Mouse (Mus musculus) lung, postnatal 0 days (tissue): ENCODE measurements at regions not wholly inside any gene's neighbourhood (a gene's known extent, or its start where the extent isn't known, plus 50 kb on each side); places are given as distances from the start of the nearest gene placed in this dataset.
A peak's percentile ranks its signal among the peaks of the same experiment; 100 is the strongest.

ENCODE experiments used
- ATAC-seq: fragments of 200-750 bp; cut with Nextera tagmentation; 2 replicates; pipeline ENCODE4 v1.8.0; 2017; ENCODE audit warnings: moderate library complexity
- DNase-seq: peaks from one replicate; pipeline ENCODE4 v3.0.0-alpha.2; 2016; ENCODE audit warnings: low spot score
- H3K27ac ChIP-seq: fragments of 300-500 bp; sonication (generic); 2 replicates; pipeline ENCODE4 v1.5.1; 2014; ENCODE audit warnings: antibody characterized with exemption, mild to moderate bottlenecking, low read length, mixed read lengths
- H3K27me3 ChIP-seq: fragments of 300-500 bp; sonication (generic); replicated peaks from 2 replicates; pipeline ENCODE4 v1.6.1; 2014; ENCODE audit warnings: low read length, mixed read lengths; ENCODE audit not compliant: insufficient read depth
- H3K36me3 ChIP-seq: fragments of 300-500 bp; sonication (generic); 2 replicates; pipeline ENCODE4 v1.6.1; 2014; ENCODE audit warnings: low read length, mixed read lengths; ENCODE audit not compliant: insufficient read depth
- H3K4me1 ChIP-seq: fragments of 300-500 bp; sonication (generic); 2 replicates; pipeline ENCODE4 v1.6.1; 2014; ENCODE audit warnings: antibody characterized with exemption, low read depth, low read length, mixed read lengths; ENCODE audit not compliant: insufficient read depth
- H3K4me2 ChIP-seq: fragments of 300-500 bp; sonication (generic); replicated peaks from 2 replicates; pipeline ENCODE4 v1.6.1; 2014; ENCODE audit warnings: low read depth, mild to moderate bottlenecking, low read length, moderate library complexity, mixed read lengths
- H3K4me3 ChIP-seq: fragments of 300-500 bp; sonication (generic); 2 replicates; pipeline ENCODE4 v1.5.1; 2014; ENCODE audit warnings: low read depth, low read length
- H3K9ac ChIP-seq: fragments of 300-500 bp; sonication (generic); replicated peaks from 2 replicates; pipeline ENCODE4 v1.6.1; 2014; ENCODE audit warnings: low read depth, mild to moderate bottlenecking
- H3K9me3 ChIP-seq: fragments of 300-500 bp; sonication (generic); 2 replicates; pipeline ENCODE4 v1.6.1; 2016; ENCODE audit warnings: low read length, mixed read lengths
- CTCF ChIP-seq: IDR thresholded peaks from 2 replicates; pipeline ENCODE4 v1.5.1; 2016; ENCODE audit warnings: antibody characterized with exemption, mild to moderate bottlenecking
- EP300 ChIP-seq: IDR thresholded peaks from 2 replicates; pipeline ENCODE4 v1.6.1; 2016; ENCODE audit warnings: antibody characterized with exemption, mild to moderate bottlenecking, control low read depth
- WGBS: fragments of 180-500 bp; shearing (Covaris S2); extraction: QIAGEN DNeasy Blood & Tissue Kit; methylation state at CpG from one replicate; pipeline ENCODE4 v1.1.7; 2014; 5-methylcytosine and 5-hydroxymethylcytosine counted together

DNA sequence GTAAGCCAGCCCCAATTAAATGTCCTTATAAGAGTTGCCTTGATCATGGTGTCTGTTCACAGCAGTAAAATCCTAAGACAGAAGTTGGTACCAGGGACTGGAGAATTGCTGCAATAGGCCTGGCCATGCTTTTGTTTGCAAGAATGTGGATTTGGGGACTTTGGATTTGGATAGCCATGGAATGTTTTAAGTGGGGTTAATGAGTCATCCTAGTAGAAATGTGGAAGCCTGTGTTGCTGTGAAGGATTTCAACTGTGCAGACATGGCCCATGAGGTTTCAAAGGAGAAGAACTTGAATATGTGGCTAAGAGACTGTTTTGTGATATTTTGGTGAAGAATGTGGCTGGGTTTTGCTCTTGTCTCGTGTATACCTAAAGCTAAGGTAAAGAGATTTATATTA lies 368.2 kb upstream of the Gli3 start:
- 50% methylated on average over 1 of the region's 1 CpGs for WGBS
- H3K36me3 ChIP-seq = no peaks in the 10 kb centered on the region
- TF ChIP-seq EP300 (no peak), CTCF (no peak)
- peak; percentile 36 for DNase-seq
- H3K4me2 ChIP-seq = no peak overlapping the region
- no peak overlapping the region for H3K4me3 ChIP-seq
- no peak overlapping the region for H3K27ac ChIP-seq
- H3K4me1 ChIP-seq = no peaks in the 10 kb centered on the region
- H3K9me3 ChIP-seq = no peaks in the 10 kb centered on the region
- H3K9ac ChIP-seq = no peak overlapping the region
- ATAC-seq = no peak
- H3K27me3 ChIP-seq = no peaks in the 10 kb centered on the region

DNA sequence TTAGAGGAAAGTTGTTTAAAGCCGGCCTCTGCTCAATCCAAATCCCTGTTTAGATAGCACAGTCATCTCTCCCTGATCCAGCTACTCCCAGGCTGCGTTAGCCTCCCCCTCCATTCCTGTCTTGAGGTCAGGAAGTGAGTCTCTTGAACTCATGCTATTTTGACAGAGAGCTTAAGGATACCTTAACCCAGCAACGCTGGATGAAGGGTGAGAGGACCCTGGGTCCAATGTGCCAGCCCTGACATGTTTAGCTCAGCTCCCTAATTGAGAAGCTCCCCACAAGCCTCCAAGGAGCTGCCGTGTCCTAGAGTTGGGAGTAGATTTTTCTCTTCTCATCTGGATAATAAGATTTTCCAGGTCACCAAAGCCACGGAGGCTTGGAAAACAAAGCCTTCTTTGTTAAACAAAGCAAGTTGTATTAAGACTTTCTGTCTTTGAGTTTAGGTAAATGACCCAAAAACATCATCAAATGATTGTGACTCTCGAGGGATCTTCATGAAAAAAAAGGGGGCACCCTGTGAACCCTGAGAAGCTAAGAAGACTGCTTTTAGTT lies 355.2 kb upstream of the Gli3 start:
- WGBS = 31% methylated on average over 6 of the region's 6 CpGs
- no peak for ATAC-seq

DNA sequence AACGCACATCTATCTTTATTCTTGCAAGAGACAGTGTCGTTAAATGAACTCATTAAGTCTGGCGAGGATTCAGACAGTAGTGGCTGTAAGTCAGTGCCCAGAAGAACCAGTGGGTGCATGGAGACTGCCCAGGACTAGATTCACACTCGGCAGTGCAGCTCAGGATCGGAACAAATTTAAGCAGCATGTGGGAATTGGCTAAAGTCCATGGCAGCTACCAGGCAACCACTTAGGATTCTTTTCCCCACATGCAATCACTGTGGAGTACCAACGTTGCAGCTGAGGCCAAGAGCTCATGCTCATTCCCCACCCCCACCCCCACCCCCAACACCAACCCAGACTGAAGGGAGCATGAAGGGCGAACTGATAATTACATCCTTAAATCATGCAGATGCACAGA lies 349.7 kb upstream of the Gli3 start:
- H3K36me3 ChIP-seq = no peaks in the 10 kb centered on the region
- H3K4me3 ChIP-seq = no peak overlapping the region
- TF ChIP-seq CTCF = no peak
- WGBS = 57% methylated on average over 7 of the region's 7 CpGs
- no peak overlapping the region for H3K4me2 ChIP-seq
- no peaks in the 10 kb centered on the region for H3K4me1 ChIP-seq
- no peaks in the 10 kb centered on the region for H3K9me3 ChIP-seq
- H3K9ac ChIP-seq = no peak overlapping the region
- ATAC-seq (no peak), DNase-seq (no peak)
- H3K27ac ChIP-seq = no peak overlapping the region
- H3K27me3 ChIP-seq = no peaks in the 10 kb centered on the region

More for the DNA sequence above, 355.2 kb upstream of the Gli3 start:
- no peak for DNase-seq
- TF ChIP-seq EP300 (no peak), CTCF (no peak)
- H3K9ac ChIP-seq = no peak overlapping the region
- no peaks in the 10 kb centered on the region for H3K27me3 ChIP-seq
- no peaks in the 10 kb centered on the region for H3K36me3 ChIP-seq
- H3K4me3 ChIP-seq = no peak overlapping the region
- no peaks in the 10 kb centered on the region for H3K4me1 ChIP-seq
- H3K27ac ChIP-seq = no peak overlapping the region
- H3K4me2 ChIP-seq = no peak overlapping the region
- no peaks in the 10 kb centered on the region for H3K9me3 ChIP-seq

DNA sequence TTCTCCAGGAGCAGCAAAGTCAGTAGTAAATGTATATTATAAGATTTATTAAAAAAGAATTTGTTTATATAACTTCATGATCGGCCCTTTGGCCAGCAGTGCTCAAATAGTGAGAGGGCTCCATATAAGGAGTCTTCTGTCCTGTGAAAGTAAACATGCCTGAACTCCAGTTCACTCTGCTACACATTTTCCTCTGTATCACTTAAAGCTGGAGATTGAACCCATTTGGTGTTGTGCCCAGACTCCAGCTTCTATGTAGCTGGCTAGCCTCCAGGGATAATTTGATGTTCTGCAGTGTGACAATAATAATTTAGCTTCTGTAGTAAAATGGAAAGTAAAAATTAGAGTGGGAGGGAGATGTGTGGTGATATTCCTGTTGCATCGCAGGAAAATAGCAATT lies 332.8 kb upstream of the Gli3 start:
- WGBS = 38% methylated on average over 2 of the region's 2 CpGs
- Histone ChIP-seq H3K27ac (no peak overlapping the region), H3K36me3 (no peaks in the 10 kb centered on the region), H3K9me3 (no peaks in the 10 kb centered on the region), H3K27me3 (no peaks in the 10 kb centered on the region), H3K4me1 (no peaks in the 10 kb centered on the region), H3K4me3 (no peak overlapping the region), H3K4me2 (no peak overlapping the region), H3K9ac (no peak overlapping the region)
- TF ChIP-seq CTCF (no peak), EP300 (no peak)
- DNase-seq (peak; percentile 24), ATAC-seq (no peak)

DNA sequence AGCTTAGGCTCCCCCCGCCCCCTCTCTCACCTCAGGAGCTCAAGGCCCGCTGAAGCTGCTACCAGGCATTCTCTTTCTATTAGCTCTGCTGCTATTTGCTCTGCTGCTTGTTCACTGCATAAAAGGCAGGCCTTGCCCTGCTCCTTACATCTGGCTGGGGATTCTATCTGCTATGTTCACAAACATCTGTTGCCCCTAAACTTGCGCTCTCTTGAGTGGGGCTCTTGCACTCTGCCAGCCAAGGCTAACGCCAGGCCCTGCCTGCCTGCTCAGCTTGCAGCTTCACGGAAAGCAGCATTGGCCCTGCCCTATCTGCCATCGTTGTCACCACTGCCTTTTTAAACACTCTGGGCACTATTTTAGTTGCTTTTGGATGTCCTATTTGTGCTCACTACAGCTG lies 316.9 kb upstream of the Gli3 start:
- no peak for ATAC-seq
- H3K27me3 ChIP-seq = no peaks in the 10 kb centered on the region
- WGBS = 51% methylated on average over 6 of the region's 6 CpGs
- no peak overlapping the region for H3K4me2 ChIP-seq
- H3K27ac ChIP-seq = no peak overlapping the region
- no peak for DNase-seq
- no peak overlapping the region for H3K4me3 ChIP-seq
- no peaks in the 10 kb centered on the region for H3K36me3 ChIP-seq
- TF ChIP-seq EP300 (no peak), CTCF (no peak)
- H3K9me3 ChIP-seq = no peaks in the 10 kb centered on the region
- H3K9ac ChIP-seq = no peak overlapping the region
- H3K4me1 ChIP-seq = no peaks in the 10 kb centered on the region

DNA sequence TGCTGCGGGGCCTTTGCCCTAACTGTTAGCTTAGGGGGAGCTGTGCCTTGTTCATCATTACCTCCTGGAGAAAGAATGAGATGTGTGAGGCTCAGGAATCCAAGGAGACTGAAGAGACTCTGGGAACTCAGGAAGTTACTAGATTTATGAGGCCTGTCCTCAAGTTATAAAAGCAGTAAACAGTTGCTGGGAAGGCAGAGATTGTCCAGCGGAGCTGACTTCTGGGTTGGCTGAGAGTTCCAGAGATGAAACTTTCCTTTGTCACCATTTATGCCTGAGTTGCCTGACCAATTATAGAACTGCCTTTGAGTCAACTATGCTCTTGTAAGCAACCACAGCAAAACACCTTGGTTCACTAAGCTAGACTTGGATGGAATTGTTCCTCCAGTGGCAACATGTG lies 282.1 kb upstream of the Gli3 start:
- H3K27ac ChIP-seq = no peak overlapping the region
- WGBS = 61% methylated on average over 2 of the region's 2 CpGs
- no peak overlapping the region for H3K4me3 ChIP-seq
- no peaks in the 10 kb centered on the region for H3K36me3 ChIP-seq
- H3K9me3 ChIP-seq = no peaks in the 10 kb centered on the region
- H3K4me1 ChIP-seq = no peaks in the 10 kb centered on the region
- H3K4me2 ChIP-seq = no peak overlapping the region
- ATAC-seq = no peak
- DNase-seq = no peak
- no peak for TF ChIP-seq EP300
- H3K27me3 ChIP-seq = no peaks in the 10 kb centered on the region
- H3K9ac ChIP-seq = no peak overlapping the region
